Mouse (Mus musculus): Measurements from ENCODE around the gene Ppp1r32.

Gene Ppp1r32

DNA sequence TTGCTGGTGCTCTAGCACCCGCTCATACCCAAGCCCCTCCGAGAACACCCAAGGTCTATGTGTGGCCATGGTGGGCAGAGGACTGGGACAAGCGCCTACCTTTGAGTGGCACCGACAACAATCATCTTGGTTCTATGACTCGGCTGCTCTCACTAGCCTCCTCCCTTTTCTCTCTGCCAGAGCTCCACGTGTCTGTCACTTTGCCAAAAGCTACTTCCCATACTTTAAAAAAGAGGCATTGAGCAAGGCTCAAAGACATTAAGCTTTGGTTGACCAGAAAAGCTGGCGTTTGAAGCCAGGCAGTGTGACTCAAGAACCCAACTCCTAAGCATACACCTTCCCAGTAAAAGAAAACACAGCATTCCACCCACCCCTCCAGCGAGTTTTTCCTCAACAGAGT lies 24.6 kb downstream of the Ppp1r32 start:
- DNase-seq (ENCODE audit: low read depth, low spot score) = no peak

DNA sequence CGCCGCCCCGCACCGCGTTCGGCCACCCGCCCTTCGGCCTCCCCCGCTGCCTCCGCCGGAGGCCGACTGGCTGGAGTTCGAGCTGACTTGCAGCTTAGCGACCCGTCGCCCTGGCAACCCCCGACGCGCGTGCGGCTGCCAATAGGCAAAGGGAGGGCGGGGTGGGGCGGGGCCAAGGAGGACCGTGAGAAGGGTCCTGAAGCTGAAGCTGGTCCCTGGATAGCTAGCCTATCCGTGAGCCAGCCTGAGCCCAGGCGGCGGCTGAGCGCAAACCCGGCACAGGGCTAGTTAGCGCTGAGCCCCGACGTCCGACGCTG lies 25.3 kb downstream of the Ppp1r32 start:
- DNase-seq (ENCODE audit: low read depth, low spot score) = no peak

DNA sequence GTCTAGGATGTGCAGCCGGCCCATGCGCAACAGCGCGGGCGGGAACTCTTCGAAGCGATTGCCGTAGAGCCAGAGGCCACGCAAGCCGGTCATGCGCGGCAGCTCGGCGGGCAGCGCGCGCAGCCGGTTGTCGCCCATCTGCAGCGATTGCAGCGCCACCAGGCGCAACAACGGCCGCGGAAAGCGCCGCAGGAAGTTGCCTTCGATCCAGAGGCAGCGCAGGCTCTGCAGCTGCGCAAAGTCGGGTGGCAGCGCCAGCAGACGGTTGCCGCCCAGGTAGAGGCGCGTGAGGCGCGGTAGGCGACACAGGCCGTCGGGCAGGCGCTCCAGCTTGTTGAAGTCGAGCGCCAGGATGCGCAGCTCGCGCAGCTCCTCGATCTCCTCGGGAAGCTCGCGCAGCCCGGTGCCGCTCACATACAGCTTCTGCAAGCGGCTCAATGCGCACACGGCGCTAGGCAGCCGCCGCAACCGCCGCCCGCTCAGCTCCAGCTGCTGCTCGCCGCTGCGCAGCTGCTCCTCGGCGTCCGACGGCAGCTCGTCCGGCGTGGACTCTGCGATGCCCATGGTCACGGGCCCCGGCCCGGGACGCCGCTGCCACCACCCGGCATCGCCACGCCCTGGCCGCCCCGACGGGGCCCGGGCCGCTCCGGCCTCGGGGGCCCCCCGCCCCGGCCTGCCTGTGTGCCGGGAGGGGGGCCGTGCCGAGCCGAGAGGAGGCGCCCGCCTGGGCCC lies 25.8 kb downstream of the Ppp1r32 start, which contains the start of gene Lrrc10b:
Gene Lrrc10b, minus strand, starts transcription at position 722 of the 732 bp plus-strand sequence.
- peak; percentile 53 for DNase-seq (ENCODE audit: low read depth, low spot score)

DNA sequence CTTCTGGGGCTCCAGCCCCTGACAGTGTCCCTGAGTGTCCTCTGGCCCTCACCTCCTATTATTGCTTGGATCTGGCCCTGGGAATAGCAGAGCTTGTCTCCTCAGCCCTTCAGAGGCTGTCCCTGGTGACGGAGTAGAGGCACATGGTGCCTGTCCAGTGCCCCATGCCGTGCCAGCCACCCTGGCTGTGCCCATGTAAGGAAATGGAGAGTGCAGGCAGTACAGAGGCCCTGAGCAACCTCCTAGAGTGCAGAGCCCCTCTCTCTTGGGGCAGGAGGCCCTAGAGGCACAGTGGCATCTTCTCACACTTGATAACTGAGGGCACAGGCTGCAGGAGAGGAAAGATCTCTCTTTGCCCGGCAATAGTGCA lies 27.3 kb downstream of the Ppp1r32 start:
- no peak for DNase-seq (ENCODE audit: low read depth, low spot score)

DNA sequence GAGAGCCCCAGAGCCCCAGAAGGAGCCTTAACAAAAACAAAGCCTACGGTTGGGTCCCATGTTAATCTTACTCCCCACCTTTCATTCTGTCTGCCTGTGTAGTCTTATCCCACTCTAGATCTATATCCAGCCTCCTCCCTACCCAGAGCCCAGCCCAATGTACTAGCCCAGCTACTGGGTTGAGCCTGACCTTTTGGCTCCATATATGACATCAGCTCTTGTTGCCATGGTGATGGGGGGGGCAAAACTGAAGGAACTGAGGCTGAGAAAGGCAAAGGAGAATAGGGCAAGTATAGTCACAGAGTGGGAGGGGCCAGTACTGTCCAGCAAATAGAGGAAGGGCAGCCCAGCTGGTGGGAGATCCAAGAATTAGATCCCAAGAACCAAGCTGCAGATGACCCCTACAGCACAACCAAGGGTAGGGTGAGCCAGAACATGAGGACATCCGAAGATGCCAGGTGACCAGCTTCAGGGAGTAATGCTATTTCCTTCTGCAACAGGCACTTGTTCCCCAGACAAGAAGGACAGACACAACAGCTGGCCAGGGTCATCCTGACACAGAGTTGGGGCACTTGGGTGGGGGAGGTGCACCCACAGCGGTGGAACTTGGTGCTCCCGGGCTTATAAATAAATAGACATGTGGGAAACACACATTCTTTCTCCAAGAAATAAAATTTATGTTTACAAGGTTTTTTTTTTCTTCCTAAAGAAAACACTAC lies 27.9 kb downstream of the Ppp1r32 start:
- no peak for DNase-seq (ENCODE audit: low read depth, low spot score)

DNA sequence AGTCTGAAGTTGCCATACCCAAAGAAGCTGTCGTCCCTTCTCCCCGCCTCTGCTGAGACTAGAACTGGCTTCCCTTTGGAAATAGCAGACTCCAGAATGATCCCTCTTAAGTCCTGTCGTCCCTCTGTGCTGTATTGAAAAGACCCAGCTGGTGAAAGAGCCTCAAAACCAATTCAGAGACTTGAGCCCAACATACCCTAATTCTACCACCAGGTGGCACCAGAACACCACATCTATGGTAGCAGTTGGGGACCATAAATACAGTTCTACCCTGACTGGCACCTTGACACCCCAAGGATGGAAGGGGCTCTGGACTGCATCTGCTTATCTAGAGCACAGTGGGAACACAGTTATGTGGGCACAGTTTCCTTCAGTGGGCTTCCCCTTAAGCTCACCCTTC lies 33.0 kb downstream of the Ppp1r32 start:
- peak; percentile 60 for DNase-seq (ENCODE audit: low read depth, low spot score)

DNA sequence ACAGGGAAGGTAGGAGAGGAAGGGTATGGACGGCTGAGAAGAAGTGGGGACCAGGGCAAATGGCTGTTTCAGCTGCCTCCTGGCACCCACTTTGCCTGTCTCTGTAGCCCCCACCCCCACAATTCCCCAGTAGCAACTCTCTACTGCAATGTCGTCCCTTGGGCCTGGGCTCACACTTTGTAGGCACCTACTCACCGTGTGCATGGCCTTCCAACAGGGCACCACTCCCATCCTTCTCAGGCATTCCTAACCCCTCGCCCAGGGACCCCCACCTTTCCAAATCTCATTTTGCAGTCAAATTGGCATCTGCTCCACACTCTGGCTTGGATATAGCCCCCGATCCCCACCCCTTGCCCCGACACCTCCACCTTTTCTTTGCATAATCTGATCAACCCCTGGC lies 33.5 kb downstream of the Ppp1r32 start:
- no peak for DNase-seq (ENCODE audit: low read depth, low spot score)

DNA sequence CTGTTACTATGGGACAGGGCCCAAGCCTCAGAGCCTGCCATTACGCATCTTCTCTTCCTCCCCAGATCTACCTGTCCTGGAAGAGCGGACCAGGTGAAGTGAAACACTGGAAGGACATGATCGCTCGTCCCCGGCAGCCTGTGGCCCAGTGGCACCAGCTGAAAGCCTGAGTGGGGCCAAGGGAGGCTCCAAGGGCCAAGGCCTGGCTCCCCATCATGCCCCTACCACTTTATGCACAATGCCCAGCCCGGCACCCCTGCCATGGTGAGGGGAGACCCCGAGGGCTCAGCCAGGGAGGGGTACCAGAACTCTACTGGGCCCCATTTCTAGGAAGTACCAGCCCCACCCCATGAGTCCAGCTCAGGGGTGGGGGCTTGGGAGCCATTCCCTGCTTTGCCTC lies 34.5 kb downstream of the Ppp1r32 start:
- DNase-seq (ENCODE audit: low read depth, low spot score) = no peak

DNA sequence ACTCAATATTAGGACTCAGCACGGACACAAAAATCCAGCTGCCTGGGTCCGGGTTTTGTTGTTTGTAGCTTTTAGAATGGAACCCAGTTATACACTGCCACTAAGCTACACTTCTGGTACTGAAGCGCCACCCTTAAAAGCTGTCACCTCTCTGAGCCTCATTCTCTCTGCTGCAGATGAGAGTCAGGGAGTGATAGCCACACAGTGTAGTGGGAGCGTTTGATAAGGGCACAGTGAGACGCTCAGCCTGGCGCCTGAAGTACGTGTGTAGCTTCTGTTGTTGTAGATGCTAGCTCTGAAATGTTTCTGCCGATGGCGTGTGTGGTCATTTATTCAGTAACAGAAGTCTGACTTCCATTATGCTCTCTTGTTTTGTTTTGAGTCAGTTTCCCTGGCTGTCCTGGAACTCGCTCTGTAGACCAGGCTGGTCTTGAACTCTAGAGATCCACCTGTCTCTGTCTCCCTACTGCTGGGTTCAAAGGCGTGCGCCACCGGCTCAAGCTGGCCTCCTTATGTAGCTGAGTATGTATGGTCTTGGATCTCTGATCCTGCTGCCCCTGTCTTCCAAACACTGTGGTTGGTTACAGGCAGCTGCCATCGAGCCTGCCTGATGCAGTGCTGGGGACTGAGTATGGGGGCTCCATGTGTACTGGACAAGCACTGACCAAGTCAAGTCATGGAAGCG lies 37.9 kb downstream of the Ppp1r32 start:
- no peak for DNase-seq (ENCODE audit: low read depth, low spot score)

DNA sequence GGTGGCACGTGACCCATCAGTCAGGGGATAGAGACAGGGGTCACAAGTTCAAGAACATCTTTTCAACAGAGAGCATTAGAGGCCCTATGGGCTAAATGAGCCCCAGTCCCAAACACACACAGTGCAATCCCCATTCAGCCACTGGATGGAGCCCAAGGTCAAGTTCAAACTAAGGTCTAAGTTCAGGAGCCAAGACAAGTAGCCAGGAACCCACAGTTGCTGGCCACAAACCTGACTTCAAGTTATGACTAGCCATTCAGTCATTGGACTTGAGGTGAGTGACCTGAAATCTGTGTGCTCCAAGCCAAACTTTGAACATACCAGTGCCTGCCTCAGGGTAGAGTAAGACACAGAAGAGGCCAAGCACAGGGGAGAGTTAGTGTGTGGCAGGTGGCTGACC lies 45.2 kb downstream of the Ppp1r32 start:
- no peak for DNase-seq (ENCODE audit: low read depth, low spot score)

DNA sequence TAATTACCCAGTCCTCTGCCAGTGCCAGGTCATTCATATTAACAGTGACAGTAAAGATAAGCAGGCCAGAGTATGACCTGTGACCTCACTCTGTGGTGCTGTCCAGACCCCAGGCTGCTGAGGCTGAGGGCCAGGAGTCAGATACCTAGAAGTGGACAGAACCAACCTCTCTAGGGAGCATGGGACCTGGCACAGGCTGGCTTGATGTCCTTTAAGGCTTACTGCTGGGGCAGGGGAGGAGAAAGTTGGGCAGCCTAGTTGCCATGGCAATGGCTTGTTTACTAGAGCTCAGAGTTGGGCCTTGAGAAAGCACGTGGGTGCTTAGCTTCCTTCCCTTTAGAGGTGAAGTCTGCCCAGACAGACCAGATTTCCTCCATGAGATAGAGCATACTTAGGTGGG lies 46.0 kb downstream of the Ppp1r32 start:
- DNase-seq (ENCODE audit: low read depth, low spot score) = peak; percentile 14

DNA sequence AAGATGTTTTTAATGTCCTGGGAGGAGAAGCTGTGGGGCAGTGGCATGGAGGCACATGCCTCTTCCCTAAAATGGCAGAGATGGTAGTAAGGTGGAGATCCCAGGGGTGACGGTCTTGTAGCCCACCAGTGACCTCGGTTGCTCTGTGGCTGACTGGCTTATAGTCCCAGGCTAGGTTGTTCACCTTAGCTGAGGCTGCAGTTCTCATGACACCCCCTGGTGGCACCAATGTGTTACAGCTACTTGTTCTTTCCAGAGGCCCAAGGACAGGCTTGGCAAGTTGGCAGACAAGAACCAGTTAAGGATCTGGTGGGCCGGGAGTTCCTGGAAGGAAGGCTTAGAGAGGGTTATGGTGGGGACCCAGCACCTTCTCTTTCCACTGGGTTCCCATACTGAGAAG lies 46.8 kb downstream of the Ppp1r32 start:
- peak; percentile 47 for DNase-seq (ENCODE audit: low read depth, low spot score)

DNA sequence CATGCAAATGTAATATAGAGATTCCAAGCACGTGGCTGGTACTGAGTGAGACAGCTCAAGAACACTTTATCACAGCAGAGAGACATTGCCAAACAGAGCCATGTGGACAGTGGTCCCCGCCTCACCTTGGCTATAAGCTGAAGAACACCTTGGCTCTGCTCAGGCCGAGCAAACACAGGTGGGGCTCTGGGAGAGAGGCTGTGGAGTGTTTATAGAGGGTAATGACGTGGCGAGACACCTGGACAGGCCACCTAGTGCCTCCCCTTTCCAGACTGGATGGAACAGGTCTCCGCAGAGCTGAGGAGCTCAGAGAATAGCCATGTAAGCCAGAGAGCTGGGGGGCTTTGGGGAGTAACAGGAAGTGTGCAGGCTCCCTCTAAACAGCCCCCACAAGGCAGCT lies 47.8 kb downstream of the Ppp1r32 start:
- no peak for DNase-seq (ENCODE audit: low read depth, low spot score)

DNA sequence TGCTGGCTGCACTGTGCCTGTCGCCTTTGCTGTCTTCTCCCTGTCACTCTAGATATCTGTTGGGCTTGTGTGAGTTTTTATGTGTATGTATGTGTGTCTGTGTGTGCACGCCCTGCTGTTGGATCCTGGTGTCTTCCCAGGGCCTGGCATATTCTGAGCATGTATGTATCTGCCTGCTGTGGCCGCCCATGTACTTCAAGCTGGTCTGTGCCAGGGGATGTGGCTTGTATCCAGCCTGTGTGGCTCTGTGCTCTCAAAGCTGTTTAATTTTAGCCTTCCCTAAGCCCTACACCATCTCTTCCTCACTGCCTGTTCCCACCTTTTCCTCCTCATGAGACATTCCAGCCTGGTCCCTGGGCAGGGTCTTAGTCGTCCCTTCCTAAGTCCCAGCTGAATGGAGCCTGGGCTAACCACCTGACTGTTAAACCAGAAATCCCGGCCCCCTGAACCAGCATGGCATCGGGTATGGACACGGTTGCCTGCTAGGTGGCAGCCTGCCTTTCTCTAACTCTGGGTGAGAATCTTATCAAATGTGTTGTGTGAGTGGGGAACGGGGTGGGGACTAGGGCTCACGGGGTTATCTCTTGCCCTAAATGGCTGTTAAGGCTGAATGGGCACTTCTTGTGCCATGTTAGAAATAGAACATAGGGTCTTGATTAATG lies 48.7 kb downstream of the Ppp1r32 start:
- no peak for DNase-seq (ENCODE audit: low read depth, low spot score)

DNA sequence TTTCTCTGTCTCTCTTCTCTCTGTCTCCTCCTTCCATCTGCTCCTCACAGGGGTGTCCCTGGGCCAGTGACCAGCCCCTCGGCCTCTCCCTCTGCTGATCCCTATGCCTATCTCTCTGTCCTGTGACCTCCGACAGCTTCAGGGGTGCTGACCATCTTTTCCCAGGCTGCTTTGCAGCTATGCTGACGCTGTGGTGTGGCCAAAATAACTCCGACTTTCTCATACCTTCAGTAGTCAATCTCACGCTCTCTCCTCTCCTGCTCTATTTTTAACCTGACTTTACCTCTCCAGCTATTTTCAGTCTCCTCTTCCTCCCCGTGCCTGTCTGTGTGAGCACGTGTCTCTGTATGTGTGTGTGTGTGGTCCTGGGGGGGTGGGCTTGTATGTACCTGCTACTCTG lies 49.5 kb downstream of the Ppp1r32 start:
- DNase-seq (ENCODE audit: low read depth, low spot score) = no peak

DNA sequence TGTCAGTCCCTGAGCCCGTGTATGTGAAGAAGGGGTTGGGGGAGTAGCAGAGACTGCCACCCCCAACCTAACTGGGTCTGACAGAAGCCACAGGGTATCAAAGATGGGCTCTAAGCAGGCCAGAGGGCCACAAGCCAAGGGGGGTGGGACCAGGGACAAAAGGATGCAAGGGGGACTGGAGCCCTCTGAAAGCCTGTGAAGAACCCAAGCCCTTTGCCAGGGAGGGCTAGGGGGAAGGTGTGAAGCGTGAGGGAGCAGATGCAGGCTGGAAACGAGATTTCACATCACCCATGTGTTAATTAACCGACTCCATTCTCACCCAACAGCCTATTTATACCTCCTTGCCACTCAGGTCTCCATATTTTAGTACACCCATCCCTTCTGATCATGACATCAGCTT lies 50.9 kb downstream of the Ppp1r32 start:
- no peak for DNase-seq (ENCODE audit: low read depth, low spot score)

DNA sequence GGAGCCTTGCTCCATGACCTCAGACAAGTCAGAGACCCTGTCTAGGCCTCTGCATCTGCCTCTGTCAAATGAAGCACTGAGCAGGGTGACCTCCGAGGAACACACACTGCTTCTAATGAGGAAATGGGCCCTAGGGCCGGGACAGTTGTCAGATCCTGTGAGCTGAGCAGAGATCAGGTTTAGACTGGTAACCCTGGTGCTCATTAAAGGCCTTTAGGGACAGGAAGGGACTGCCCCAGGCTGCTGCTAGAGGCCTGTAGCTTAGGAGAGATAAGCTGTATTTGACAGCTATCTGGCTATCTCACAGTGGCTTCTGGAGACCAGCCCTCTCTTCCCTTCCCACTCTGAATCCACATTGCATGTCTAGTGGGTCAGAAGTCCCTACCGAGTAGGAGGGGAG lies 51.3 kb downstream of the Ppp1r32 start:
- no peak for DNase-seq (ENCODE audit: low read depth, low spot score)

DNA sequence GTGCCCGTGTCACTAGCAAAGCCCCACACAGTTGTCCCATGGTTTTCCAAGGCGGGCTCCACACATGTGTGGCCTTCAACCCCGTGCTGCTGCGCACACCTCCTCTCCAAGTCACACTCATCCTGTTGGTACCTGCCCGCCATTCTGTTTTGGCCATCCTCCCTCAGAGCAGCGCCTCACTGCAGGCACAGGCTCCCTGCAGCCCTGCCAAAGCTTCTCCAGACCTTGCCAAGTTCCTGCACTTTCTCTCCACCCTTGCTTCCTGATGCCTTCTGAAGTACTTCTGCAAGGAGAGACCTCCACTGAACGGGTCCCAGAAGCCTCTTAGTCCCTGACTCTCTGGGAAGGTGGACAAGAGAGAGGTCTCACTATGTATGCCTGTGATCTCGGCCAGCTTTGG lies 53.4 kb downstream of the Ppp1r32 start:
- no peak for DNase-seq (ENCODE audit: low read depth, low spot score)

DNA sequence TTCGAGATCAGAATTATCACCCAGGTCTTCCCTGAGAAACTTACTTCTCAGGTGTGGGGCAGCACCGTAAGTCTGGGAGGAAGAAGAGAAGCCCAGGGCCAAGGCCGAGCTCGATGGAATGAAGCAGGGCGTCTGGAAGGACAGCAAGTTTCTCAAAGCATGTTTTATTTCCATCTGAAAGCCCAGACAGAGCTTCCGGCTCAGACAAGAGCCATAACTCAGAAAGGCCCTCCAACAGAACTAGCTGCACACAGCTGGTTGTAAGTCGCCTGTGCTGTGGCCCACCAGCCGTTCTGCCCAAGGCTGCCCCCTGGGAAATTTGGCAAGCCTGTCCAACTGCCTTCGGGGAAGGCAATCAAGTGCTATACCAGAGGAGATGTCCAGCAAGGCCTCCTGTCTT lies 55.3 kb downstream of the Ppp1r32 start:
- DNase-seq (ENCODE audit: low read depth, low spot score) = no peak

DNA sequence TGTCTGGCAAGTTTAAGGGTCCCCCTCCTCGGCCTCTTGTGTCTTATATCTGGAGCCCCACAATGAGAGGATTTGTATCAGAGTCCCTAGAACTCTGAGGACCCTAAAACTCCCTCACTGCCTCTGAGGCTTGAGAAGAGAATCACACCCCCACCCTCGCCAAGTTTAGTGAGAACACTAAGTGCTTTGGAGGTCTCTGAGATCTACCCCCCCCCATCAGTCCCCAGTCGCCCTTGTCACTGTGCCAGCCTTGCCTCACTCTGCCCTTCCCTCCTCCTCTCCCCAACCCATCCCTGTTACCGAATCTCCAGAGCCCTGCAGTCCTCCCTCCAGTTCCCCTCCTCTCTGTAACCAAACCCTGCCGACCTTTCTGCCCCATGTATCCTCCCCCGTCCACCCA lies 55.9 kb downstream of the Ppp1r32 start:
- no peak for DNase-seq (ENCODE audit: low read depth, low spot score)

DNA sequence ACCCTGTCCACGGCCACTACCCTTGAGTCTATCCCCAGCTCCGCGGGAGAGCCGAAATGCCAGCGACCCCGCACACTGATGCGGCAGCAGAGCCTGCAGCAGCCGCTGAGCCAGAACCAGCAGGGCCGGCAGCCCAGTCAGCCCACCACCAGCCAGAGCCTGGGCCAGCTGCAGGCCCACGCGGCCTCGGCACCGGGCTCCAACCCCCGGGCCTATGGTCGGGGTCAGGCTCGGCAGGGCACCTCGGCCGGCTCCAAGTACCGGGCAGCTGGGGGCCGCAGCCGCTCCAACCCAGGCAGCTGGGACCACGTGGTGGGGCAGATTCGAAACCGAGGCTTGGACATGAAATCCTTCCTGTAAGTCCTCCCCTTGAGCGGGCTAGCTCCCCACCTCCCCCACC lies 56.4 kb downstream of the Ppp1r32 start:
- DNase-seq (ENCODE audit: low read depth, low spot score) = no peak

DNA sequence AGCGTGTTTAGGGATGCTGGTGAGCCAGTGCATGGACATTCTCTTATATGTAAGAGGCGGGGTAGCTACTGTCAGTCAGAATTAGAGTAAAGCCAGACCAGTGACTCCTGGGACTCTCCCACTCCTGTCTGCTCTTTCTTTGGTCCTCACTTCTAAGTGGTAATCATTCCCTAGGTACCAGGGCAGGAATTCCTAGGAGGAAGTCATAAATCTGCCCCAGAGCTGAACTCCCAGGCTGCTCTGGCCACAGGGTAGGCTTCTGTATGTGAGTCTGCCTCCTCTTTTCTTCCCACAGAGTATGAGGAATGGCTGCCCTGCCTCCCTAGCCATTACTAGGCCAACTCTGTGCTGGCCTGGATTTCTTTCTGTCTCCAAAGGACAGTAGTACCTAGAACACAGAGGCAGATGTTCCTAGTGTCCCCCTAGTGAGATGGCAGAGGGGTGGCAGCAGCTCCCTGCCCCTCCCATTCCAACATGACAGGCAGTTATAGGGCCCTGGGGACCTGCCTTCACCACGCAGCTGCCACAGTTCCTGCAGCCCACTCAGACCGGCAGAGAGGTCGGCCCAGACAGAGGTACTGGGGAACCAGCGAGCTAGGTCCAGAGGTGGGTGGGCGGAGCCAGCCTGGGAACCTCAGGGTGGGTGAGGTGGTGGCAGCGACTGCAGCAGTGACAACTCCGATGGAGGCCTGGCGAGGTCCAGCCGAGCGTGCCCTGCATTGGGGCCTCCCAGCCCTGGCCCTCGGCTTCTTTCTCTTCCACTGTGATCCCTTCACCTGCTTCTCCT lies 57.1 kb downstream of the Ppp1r32 start:
- DNase-seq (ENCODE audit: low read depth, low spot score) = no peak

Data from CD4-positive helper T cell, adult 2 months (primary cell).